Mouse (Mus musculus) liver, adult 2 months (tissue): ENCODE measurements around the gene Gpr158.

Experiments used
- CTCF ChIP-seq: fragments of 200-500 bp; IDR thresholded peaks from 2 replicates; pipeline ENCODE4 v1.5.1; 2011; ENCODE audit warnings: low read depth, low read length, control low read depth
- POLR2A ChIP-seq: fragments of 200-500 bp; IDR thresholded peaks from 2 replicates; pipeline ENCODE4 v1.6.1; 2011; ENCODE audit warnings: low read length, control low read depth; ENCODE audit not compliant: insufficient read depth; ENCODE audit errors: extremely low read depth

DNA sequence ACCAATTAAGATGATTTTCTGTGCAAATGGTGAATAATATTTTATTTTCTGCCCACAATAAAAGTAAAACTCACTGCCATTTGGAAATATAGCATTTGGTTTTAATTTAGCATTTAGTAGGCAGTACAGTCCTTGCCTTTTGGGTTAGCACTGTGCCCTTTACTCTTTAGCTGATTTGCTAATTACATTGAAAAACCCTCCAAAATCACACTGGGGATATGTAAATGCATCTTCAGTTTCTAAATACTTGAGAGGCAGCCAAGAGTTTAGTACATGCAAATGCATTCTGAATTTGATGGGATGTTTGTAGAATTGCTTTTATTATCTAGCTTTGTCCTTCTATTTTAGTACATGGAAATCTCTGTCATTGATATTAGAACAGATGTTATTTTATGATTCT lies 163.4 kb downstream of the Gpr158 start:
- TF ChIP-seq CTCF (no peak), POLR2A (no peak)
